Mouse (Mus musculus): ENCODE results near the gene Mettl18.

DNA sequence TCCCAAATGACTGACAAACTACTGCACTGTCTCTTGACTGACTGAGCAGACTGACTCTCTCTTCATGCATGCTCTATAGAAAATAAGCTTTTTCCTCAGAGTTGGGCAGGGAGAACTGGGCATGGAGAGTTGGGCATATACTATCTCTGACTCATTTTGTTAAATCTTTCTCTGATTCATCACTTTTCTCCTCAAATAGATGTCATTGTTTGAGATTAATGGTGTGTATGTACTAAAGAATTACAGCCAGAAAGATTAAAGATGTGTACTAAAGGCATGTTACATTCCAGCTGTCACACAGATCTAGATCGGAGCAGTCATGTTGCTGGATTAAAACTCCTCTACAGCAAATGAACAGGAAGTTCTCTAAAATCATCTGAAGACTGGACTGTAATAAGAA lies 20.2 kb upstream of the Mettl18 start:
- no peak for TF ChIP-seq CTCF (IDR thresholded peaks at IDR 0.05; ENCODE audit: extremely low read depth, insufficient read depth, insufficient read length, insufficient replicate concordance)
- TF ChIP-seq POLR2A (IDR thresholded peaks at IDR 0.05; ENCODE audit: low read depth, low read length) = no peak

Data from spleen, adult 2 months (tissue).